Mouse (Mus musculus): Measurements from ENCODE around the gene Tardbp. TPM values are rescaled to one million over a fixed set of nuclear protein-coding genes. Genes with fewer than 3 reads are reported as not detected.
A peak's percentile ranks its signal among the peaks of the same experiment; 100 is the strongest.

Gene Tardbp
- total and polyA plus RNA-seq, 3 experiments = 211 to 455 TPM; not detected in 1

DNA sequence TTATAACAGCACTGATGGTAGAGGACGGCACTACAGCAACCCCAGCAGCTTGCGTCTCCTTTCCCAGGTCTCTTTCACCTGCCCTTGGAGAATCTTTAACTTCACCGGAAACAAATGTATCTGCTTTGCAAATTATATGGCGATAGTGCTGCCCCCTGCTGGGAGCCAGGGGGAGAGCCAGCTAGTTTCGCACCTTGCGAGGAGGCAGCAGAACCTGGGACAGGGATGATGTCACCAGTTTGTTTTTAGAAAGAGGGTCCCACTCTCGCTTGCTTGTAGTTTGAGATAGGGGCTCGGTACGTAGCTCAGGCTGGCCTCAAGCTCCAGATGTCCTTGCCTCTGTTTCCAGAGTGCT, 17.3 kb upstream of the Tardbp start:
- Histone ChIP-seq H3K4me1 (ENCODE audit: control insufficient read depth in 1 of 2, insufficient read depth in 2 of 2, low read length in 2 of 2) (peaks cover 0 to 13% of the 10 kb centered on the region in 2 experiments; a peak in 3 of 4 replicates), H3K36me3 (ENCODE audit: control insufficient read depth in 1 of 2, insufficient read depth in 2 of 2, low read length in 2 of 2) (no peaks in the 10 kb centered on the region; a peak in 1 of 4 replicates), H3K9ac (ENCODE audit: control insufficient read depth, low read depth, low read length, poor library complexity, severe bottlenecking) (peak overlapping the region; percentile 11; the same call in 1 of the 2 replicates), H3K4me3 (ENCODE audit: control insufficient read depth in 1 of 2, insufficient read depth in 1 of 2, low read depth in 2 of 2, low read length in 2 of 2) (peak overlapping the region; percentile 5 to 20; a peak in 1 of 4 replicates), H3K79me2 (ENCODE audit: control insufficient read depth, insufficient read depth, low read length, poor library complexity) (no peaks in the 10 kb centered on the region), H3K27me3 (ENCODE audit: control insufficient read depth in 1 of 2, insufficient read depth in 2 of 2, low read length in 2 of 2) (no peaks in the 10 kb centered on the region; a peak in 1 of 4 replicates), H3K27ac (ENCODE audit: control insufficient read depth, low read depth, low read length) (no peak overlapping the region), H3K9me3 (replicated peaks; ENCODE audit: insufficient read depth, low read length) (no peaks in the 10 kb centered on the region)
- TF ChIP-seq UBTF (IDR thresholded peaks at IDR 0.05; ENCODE audit: borderline replicate concordance, insufficient read depth, low read depth, low read length) (no peak), MYB (IDR thresholded peaks at IDR 0.05; ENCODE audit: low read depth, low read length) (no peak), KAT2A (conservative IDR thresholded peaks at IDR 0.05; ENCODE audit: low read depth, low read length) (no peak), ZC3H11A (IDR thresholded peaks at IDR 0.05; ENCODE audit: low read depth, low read length) (no peak), SMC3 (IDR thresholded peaks at IDR 0.05; ENCODE audit: low read depth, low read length) (peak; percentile 53), RAD21 (IDR thresholded peaks at IDR 0.05; ENCODE audit: low read depth, low read length) (peak; percentile 34), CTCF (IDR thresholded peaks at IDR 0.05 in 2 of 3, conservative IDR thresholded peaks at IDR 0.05 in 1 of 3; ENCODE audit: control insufficient read depth in 1 of 3, insufficient read depth in 1 of 3, low read depth in 2 of 3, low read length in 3 of 3, poor library complexity in 1 of 3, severe bottlenecking in 1 of 3) (peak; percentile 81 to 93 (median 91))
- peak; percentile 77 for DNase-seq (ENCODE audit: low read depth, low spot score)

DNA sequence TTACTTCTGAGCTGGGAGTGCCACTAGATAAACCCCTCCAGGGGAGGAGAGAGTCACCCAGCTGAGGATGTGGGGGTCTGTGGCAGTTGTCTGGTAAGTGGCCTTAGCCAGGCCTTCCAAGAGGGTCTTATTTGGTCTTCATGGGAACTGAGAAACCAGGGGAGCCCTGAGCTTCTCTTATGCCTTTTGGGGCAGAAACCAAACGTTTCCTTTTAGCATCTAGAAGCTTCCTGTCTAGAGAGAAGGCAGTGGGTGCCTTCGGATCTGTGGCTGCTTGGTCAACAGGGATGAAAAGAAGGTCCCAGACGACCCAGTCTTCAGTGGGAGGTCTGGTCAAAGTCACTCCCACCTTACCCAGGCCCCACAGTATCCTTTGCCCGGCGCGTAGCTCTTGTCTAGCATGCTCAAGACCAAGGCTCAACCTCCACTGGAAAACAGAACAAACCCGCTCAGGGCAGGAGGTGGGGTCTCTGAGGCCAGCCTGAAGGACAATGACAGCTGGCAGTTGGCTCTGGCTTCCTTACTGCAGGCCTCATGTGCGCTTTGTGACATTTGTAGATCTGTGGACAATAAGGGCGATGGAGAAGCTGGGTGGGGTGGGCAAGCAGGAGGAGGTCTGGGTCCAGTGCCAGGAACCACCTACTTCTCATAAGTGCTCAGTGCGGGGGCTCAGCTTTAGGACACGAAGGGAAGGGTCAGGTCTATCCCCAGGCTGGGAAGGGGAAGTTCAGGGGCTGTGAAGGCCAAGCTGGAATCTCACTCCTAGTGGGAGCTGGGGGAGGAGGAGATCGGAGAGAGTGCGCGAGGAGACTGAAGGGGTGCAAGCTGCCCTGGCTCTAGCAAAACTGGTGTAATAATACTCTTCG, 16.7 kb upstream of the Tardbp start, which contains the start of gene Gm572:
Gm572 (plus strand) TSS at position 27 of the 866 bp plus-strand sequence.
- Histone ChIP-seq H3K36me3 (ENCODE audit: control insufficient read depth in 1 of 2, insufficient read depth in 2 of 2, low read length in 2 of 2) (no peaks in the 10 kb centered on the region; a peak in 1 of 4 replicates), H3K9me3 (replicated peaks; ENCODE audit: insufficient read depth, low read length) (no peaks in the 10 kb centered on the region), H3K27me3 (ENCODE audit: control insufficient read depth in 1 of 2, insufficient read depth in 2 of 2, low read length in 2 of 2) (no peaks in the 10 kb centered on the region; a peak in 1 of 4 replicates), H3K79me2 (ENCODE audit: control insufficient read depth, insufficient read depth, low read length, poor library complexity) (no peaks in the 10 kb centered on the region), H3K9ac (ENCODE audit: control insufficient read depth, low read depth, low read length, poor library complexity, severe bottlenecking) (peak within 1 kb of the TSS; percentile 11; the same call in 1 of the 2 replicates), H3K27ac (ENCODE audit: control insufficient read depth, low read depth, low read length) (no peak within 1 kb of the TSS), H3K4me3 (ENCODE audit: control insufficient read depth in 1 of 2, insufficient read depth in 1 of 2, low read depth in 2 of 2, low read length in 2 of 2) (peak within 1 kb of the TSS; percentile 5 to 20; a peak in 1 of 4 replicates), H3K4me1 (ENCODE audit: control insufficient read depth in 1 of 2, insufficient read depth in 2 of 2, low read length in 2 of 2) (peaks cover 0 to 13% of the 10 kb centered on the region in 2 experiments; a peak in 3 of 4 replicates)
- no peak for DNase-seq (ENCODE audit: low read depth, low spot score)
- TF ChIP-seq MYB (IDR thresholded peaks at IDR 0.05; ENCODE audit: low read depth, low read length) = no peak
- no peak for TF ChIP-seq JUND (IDR thresholded peaks at IDR 0.05; ENCODE audit: low read depth, low read length)
- no peak for TF ChIP-seq SMC3 (IDR thresholded peaks at IDR 0.05; ENCODE audit: low read depth, low read length)
- TF ChIP-seq NELFE (IDR thresholded peaks at IDR 0.05; ENCODE audit: low read depth, low read length) = no peak
- TF ChIP-seq ZNF384 (IDR thresholded peaks at IDR 0.05; ENCODE audit: low read depth, low read length) = no peak

DNA sequence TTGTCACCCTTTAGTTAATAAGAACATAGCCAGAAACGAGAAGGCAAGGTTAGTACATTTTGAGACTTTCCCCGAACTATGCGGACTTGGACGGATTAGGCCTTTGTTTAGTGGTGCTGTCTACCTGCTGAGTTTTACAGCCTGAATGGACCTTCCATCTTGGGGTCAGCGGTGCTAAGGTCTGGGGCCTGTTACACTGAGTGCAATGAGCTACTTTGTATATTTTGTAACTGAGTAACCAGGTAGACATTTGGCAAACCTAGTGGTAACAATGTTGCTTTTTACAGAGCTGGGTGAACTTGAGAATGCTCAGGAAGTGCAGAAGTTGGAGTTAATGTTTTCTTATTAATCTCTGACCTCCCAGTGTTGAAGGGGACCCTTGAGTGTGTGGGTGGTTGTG, 14.3 kb upstream of the Tardbp start:
- H3K27ac ChIP-seq (ENCODE audit: control insufficient read depth, low read depth, low read length) = no peak overlapping the region
- TF ChIP-seq ELF1 (IDR thresholded peaks at IDR 0.05; ENCODE audit: low read depth, low read length) (no peak), RCOR1 (IDR thresholded peaks at IDR 0.05; ENCODE audit: low read depth, low read length) (no peak)
- no peak overlapping the region for H3K4me3 ChIP-seq (ENCODE audit: control insufficient read depth in 1 of 2, insufficient read depth in 1 of 2, low read depth in 2 of 2, low read length in 2 of 2)
- H3K79me2 ChIP-seq (ENCODE audit: control insufficient read depth, insufficient read depth, low read length, poor library complexity) = no peaks in the 10 kb centered on the region
- DNase-seq (ENCODE audit: low read depth, low spot score) = no peak
- H3K9me3 ChIP-seq (replicated peaks; ENCODE audit: insufficient read depth, low read length) = no peaks in the 10 kb centered on the region
- H3K36me3 ChIP-seq (ENCODE audit: control insufficient read depth in 1 of 2, insufficient read depth in 2 of 2, low read length in 2 of 2) = no peaks in the 10 kb centered on the region; a peak in 1 of 4 replicates
- peaks cover 0 to 7% of the 10 kb centered on the region in 2 experiments; a peak in 1 of 4 replicates for H3K4me1 ChIP-seq (ENCODE audit: control insufficient read depth in 1 of 2, insufficient read depth in 2 of 2, low read length in 2 of 2)
- no peaks in the 10 kb centered on the region; a peak in 1 of 4 replicates for H3K27me3 ChIP-seq (ENCODE audit: control insufficient read depth in 1 of 2, insufficient read depth in 2 of 2, low read length in 2 of 2)
- H3K9ac ChIP-seq (ENCODE audit: control insufficient read depth, low read depth, low read length, poor library complexity, severe bottlenecking) = no peak overlapping the region

Data from MEL (cell line).